Mouse (Mus musculus) liver, adult 2 months (tissue): ENCODE measurements at regions not wholly inside any gene's neighbourhood (a gene's known extent, or its start where the extent isn't known, plus 50 kb on each side); places are given as distances from the start of the nearest gene placed in this dataset.

Source experiments
- DNase-seq: peaks from one replicate; pipeline ENCODE4 v3.0.0-alpha.2; 2011; ENCODE audit warnings: low read depth, low spot score; ENCODE audit errors: extremely low read depth
- H3K27ac ChIP-seq: fragments of 200-500 bp; replicated peaks from 2 replicates; pipeline ENCODE4 v1.5.1; 2012; ENCODE audit warnings: low read depth, mild to moderate bottlenecking, control low read depth, inconsistent platforms, low read length; ENCODE audit not compliant: insufficient read depth
- H3K27me3 ChIP-seq: fragments of 200-500 bp; 2 replicates; pipeline ENCODE4 v1.6.1; 2012; ENCODE audit warnings: mild to moderate bottlenecking, moderate library complexity, low read length, inconsistent platforms; ENCODE audit not compliant: control insufficient read depth, insufficient read depth
- H3K36me3 ChIP-seq: fragments of 200-500 bp; 2 replicates; pipeline ENCODE4 v1.6.1; 2012; ENCODE audit warnings: low read length, inconsistent platforms; ENCODE audit not compliant: control insufficient read depth, insufficient read depth
- H3K4me1 ChIP-seq: fragments of 200-500 bp; 2 replicates; pipeline ENCODE4 v1.6.1; 2011; ENCODE audit warnings: low read length; ENCODE audit not compliant: control insufficient read depth, insufficient read depth
- H3K4me3 ChIP-seq: fragments of 200-500 bp; 2 replicates; pipeline ENCODE4 v1.5.1; 2011; ENCODE audit warnings: low read depth, mild to moderate bottlenecking, control low read depth, low read length, moderate library complexity; ENCODE audit not compliant: insufficient read depth
- H3K79me2 ChIP-seq: fragments of 200-500 bp; 2 replicates; pipeline ENCODE4 v1.6.1; 2012; ENCODE audit warnings: inconsistent platforms, mild to moderate bottlenecking, low read length, moderate library complexity; ENCODE audit not compliant: control insufficient read depth, insufficient read depth
- H3K9ac ChIP-seq: fragments of 200-500 bp; 2 replicates; pipeline ENCODE4 v1.6.1; 2012; ENCODE audit warnings: low read depth, mild to moderate bottlenecking, control low read depth, inconsistent platforms, low read length
- CTCF ChIP-seq: fragments of 200-500 bp; IDR thresholded peaks from 2 replicates; pipeline ENCODE4 v1.5.1; 2011; ENCODE audit warnings: low read depth, low read length, control low read depth
- POLR2A ChIP-seq: fragments of 200-500 bp; IDR thresholded peaks from 2 replicates; pipeline ENCODE4 v1.6.1; 2011; ENCODE audit warnings: low read length, control low read depth; ENCODE audit not compliant: insufficient read depth; ENCODE audit errors: extremely low read depth
- WGBS: fragments of 180-500 bp; shearing (Covaris S2); methylation state at CpG from one replicate; pipeline ENCODE4 v1.1.7; 2018; 5-methylcytosine and 5-hydroxymethylcytosine counted together

DNA sequence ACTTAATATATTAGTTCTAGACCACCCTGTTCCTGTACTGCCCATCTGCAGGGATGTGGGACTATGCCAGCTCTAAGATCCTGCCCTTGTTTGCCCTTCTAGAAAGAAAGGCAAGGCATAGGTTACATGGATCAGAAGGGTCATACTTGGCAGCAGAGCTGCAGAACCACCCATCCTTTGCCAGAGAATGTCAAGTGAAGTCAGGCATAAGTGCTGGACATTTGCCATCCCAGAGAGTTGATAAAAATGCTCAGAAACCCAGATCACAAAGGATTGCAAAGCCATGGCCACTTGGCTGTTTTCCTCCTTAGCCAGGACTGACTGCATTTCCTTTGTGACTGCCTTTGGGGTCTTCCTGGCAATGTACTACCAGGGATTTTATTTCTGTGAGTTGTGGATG lies 146.7 kb upstream of the Opcml start:
- H3K79me2 ChIP-seq: no peaks in the 10 kb centered on the region
- no peak overlapping the region for H3K9ac ChIP-seq
- H3K27me3 ChIP-seq: no peaks in the 10 kb centered on the region
- no peak for DNase-seq
- no peak for TF ChIP-seq POLR2A
- no peak for TF ChIP-seq CTCF
- H3K27ac ChIP-seq: no peak overlapping the region
- no peaks in the 10 kb centered on the region for H3K36me3 ChIP-seq
- H3K4me3 ChIP-seq: no peak overlapping the region
- no peaks in the 10 kb centered on the region for H3K4me1 ChIP-seq

DNA sequence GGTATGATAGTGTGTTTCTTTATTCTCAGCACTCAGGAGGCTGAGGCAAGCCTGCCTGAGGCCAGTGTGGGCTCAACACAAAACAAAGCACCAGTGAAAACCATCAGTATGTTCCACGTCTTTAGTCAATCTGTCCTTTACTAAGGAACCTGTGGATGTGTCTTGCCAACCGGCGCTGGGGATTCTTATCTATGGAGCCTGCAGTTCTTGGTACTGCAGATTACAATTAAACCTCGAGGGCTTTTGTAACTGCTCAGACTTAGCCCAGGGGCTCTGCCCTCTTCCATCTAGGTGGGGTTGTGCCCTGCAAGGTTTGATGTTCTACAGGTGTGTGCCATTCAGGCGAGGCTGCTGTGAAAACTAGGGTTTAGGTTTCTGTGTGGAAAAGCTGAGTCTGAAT lies 145.1 kb upstream of the Opcml start:
- Histone ChIP-seq H3K36me3 (no peaks in the 10 kb centered on the region), H3K4me3 (no peak overlapping the region), H3K79me2 (no peaks in the 10 kb centered on the region), H3K4me1 (no peaks in the 10 kb centered on the region), H3K27me3 (no peaks in the 10 kb centered on the region), H3K9ac (no peak overlapping the region), H3K27ac (no peak overlapping the region)
- TF ChIP-seq CTCF (no peak), POLR2A (no peak)
- WGBS: 72% methylated on average over 5 of the region's 5 CpGs
- no peak for DNase-seq

DNA sequence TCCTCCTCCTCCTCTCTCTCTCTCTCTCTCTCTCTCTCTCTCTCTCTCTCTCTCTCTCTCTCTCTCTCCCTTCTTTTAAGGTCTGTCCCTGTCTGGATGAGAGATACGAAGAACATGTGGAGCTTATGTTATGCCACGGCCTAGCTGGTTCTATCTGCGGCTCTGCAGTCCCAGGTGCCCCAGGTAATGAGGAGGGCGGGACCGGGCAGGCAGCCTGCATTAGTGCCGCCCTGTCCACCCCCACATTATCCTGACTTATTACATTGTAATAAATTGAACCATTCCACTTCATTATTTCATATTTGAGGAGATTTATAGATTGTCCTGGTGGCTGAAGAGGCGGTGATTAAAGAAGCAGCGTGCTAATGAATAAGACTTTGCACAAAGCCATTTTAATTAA lies 144.5 kb upstream of the Opcml start:
- no peaks in the 10 kb centered on the region for H3K27me3 ChIP-seq
- H3K4me1 ChIP-seq: no peaks in the 10 kb centered on the region
- no peaks in the 10 kb centered on the region for H3K79me2 ChIP-seq
- TF ChIP-seq POLR2A (no peak), CTCF (no peak)
- no peaks in the 10 kb centered on the region for H3K36me3 ChIP-seq
- no peak for DNase-seq
- H3K9ac ChIP-seq: no peak overlapping the region
- no peak overlapping the region for H3K4me3 ChIP-seq
- no peak overlapping the region for H3K27ac ChIP-seq
- WGBS: 89% methylated on average over 8 of the region's 8 CpGs

DNA sequence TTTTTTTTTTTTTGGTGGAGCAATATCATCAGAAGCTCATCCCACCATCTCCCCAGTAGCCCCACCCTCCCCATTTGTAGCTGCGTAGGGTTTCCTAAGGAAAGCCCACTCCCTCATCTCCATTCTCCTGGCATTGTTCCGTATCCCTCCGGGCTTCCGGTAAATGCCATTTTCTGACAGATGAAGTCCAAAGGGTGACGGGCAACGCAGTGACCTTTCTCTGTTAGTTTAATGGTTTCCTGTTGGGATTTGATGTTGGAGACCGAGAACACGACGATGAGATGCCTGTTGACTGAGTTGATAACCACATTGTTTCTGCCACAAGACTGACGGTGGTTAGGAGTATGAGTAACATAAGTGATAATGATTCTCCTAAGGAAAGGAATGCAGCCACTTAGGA lies 143.6 kb upstream of the Opcml start:
- TF ChIP-seq POLR2A: no peak
- TF ChIP-seq CTCF: no peak
- no peaks in the 10 kb centered on the region for H3K27me3 ChIP-seq
- H3K4me3 ChIP-seq: no peak overlapping the region
- H3K4me1 ChIP-seq: no peaks in the 10 kb centered on the region
- WGBS: 58% methylated on average over 10 of the region's 10 CpGs
- no peak overlapping the region for H3K27ac ChIP-seq
- no peak for DNase-seq
- H3K36me3 ChIP-seq: no peaks in the 10 kb centered on the region
- H3K9ac ChIP-seq: no peak overlapping the region
- H3K79me2 ChIP-seq: no peaks in the 10 kb centered on the region

DNA sequence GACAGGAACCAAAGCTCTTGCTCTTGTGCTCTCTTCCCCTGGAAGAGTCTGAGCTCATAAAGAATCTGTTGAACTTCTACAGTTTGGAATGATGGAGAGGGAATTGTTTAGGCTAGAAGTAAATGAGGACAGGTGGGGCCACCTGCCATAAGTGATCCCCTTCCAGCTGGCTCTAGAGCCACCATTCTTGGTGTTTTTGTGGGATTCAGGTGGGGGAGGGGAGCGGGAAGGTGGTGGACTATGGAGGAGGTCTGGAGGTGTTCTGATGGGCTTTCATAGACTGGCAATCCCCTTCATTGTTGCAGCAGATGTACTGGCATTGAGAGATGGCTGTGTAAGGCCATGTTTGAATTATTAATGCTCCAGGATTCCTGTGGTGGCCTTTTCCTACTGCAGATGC lies 132.6 kb upstream of the Opcml start:
- Histone ChIP-seq H3K4me3 (no peak overlapping the region), H3K9ac (no peak overlapping the region), H3K27ac (no peak overlapping the region), H3K4me1 (no peaks in the 10 kb centered on the region), H3K36me3 (no peaks in the 10 kb centered on the region), H3K79me2 (no peaks in the 10 kb centered on the region), H3K27me3 (no peaks in the 10 kb centered on the region)
- TF ChIP-seq POLR2A (no peak), CTCF (no peak)
- WGBS: 94% methylated on average over 1 of the region's 1 CpGs
- no peak for DNase-seq

DNA sequence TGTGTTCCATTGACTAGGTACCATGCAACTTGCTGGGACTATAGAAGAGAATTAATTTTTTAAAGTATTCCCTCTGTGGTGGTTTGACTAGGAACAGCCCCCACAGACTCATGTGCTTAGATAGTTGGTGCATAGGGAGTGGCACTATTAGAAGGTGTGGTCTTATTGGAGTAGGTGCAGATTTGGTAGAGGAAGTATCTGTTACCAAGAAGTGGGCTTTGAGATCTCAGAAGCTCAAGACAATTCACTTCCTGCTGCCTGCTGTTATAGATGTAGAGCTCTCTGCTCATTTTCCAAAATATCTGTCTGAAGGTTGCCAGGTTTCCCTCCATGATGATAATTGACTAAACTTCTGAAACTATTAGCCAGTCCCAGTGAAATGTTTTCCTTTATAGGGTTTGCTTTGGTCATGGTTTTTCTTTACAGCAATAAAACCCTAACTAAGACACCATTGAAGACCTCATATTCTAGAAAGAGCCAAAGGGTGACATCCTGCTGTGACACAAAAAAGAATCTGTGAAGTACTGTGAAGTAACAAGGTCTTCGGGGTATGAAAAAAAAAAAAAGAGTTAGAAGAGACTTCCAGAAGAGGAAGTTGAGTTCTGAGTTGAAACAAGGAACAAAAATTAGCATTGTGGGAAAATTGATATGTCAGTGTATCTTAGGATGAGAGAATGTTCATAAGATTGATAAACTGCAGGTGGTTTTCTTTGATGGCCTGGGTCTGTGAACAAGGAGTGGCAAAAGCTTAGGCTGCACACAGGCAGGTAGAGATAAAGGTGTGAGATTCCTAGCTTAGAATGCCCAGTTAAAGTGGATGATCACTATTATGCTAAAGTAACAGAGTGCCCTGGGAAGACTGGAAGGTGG lies 128.9 kb upstream of the Opcml start:
- no peak for TF ChIP-seq CTCF
- TF ChIP-seq POLR2A: no peak
- Histone ChIP-seq H3K9ac (no peak overlapping the region), H3K36me3 (no peaks in the 10 kb centered on the region), H3K27ac (no peak overlapping the region), H3K79me2 (no peaks in the 10 kb centered on the region), H3K4me3 (no peak overlapping the region), H3K4me1 (no peaks in the 10 kb centered on the region), H3K27me3 (no peaks in the 10 kb centered on the region)
- DNase-seq: no peak
- WGBS: 66% methylated on average over 1 of the region's 1 CpGs
